Mouse (Mus musculus) heart, embryonic 11.5 days (tissue): ENCODE results near the gene Ttc19. TPM values are rescaled to one million over a fixed set of nuclear protein-coding genes. Genes with fewer than 3 reads are reported as not detected.

ENCODE experiments used
- ATAC-seq: fragments of 200-750 bp; cut with Nextera tagmentation; replicated peaks from 2 replicates; pipeline ENCODE4 v1.8.0; 2017; ENCODE audit warnings: moderate library complexity; ENCODE audit not compliant: insufficient number of reproducible peaks, low FRiP score, low TSS enrichment
- H3K27ac ChIP-seq: fragments of 300-500 bp; sonication (generic); 2 replicates; pipeline ENCODE4 v1.5.1; 2014; ENCODE audit warnings: mild to moderate bottlenecking, low read depth, low read length
- H3K27me3 ChIP-seq: fragments of 300-500 bp; sonication (generic); 2 replicates; pipeline ENCODE4 v1.6.1; 2014; ENCODE audit warnings: mild to moderate bottlenecking, low read length, mixed read lengths; ENCODE audit not compliant: control insufficient read depth, insufficient read depth
- H3K36me3 ChIP-seq: fragments of 300-500 bp; sonication (generic); 2 replicates; pipeline ENCODE4 v1.6.1; 2014; ENCODE audit warnings: mild to moderate bottlenecking, low read length, moderate library complexity, mixed read lengths; ENCODE audit not compliant: control insufficient read depth, insufficient read depth
- H3K4me1 ChIP-seq: fragments of 300-500 bp; sonication (generic); 2 replicates; pipeline ENCODE4 v1.6.1; 2014; ENCODE audit warnings: low read length; ENCODE audit not compliant: control insufficient read depth, insufficient read depth
- H3K4me2 ChIP-seq: fragments of 300-500 bp; sonication (generic); 2 replicates; pipeline ENCODE4 v1.6.1; 2014; ENCODE audit warnings: mild to moderate bottlenecking, moderate library complexity
- H3K4me3 ChIP-seq: fragments of 300-500 bp; sonication (generic); 2 replicates; pipeline ENCODE4 v1.5.1; 2014; ENCODE audit warnings: low read depth, low read length
- H3K9ac ChIP-seq: fragments of 300-500 bp; sonication (generic); 2 replicates; pipeline ENCODE4 v1.6.1; 2014; ENCODE audit warnings: mild to moderate bottlenecking, low read depth, low read length, moderate library complexity
- H3K9me3 ChIP-seq: fragments of 300-500 bp; sonication (generic); replicated peaks from 2 replicates; pipeline ENCODE4 v1.6.1; 2016; ENCODE audit warnings: low read length; ENCODE audit not compliant: control insufficient read depth
- WGBS: fragments of 180-500 bp; shearing (Covaris S2); extraction: QIAGEN DNeasy Blood & Tissue Kit; methylation state at CpG from one replicate; pipeline ENCODE4 v1.1.7; 2014; ENCODE audit not compliant: insufficient replicate concordance; 5-methylcytosine and 5-hydroxymethylcytosine counted together
- polyA plus RNA-seq: library from polyadenylated mRNA; unstranded; fragments of >200 nt; fragmentation: Nextera tagmentation; extraction: Ambion mirVana; gene quantifications from 2 replicates; pipeline ENCODE4 v1.2.1, GENCODE M21; 2014

Ttc19 gene
- polyA plus RNA-seq, 1 experiment from 2014 or later: 15.3 TPM

DNA sequence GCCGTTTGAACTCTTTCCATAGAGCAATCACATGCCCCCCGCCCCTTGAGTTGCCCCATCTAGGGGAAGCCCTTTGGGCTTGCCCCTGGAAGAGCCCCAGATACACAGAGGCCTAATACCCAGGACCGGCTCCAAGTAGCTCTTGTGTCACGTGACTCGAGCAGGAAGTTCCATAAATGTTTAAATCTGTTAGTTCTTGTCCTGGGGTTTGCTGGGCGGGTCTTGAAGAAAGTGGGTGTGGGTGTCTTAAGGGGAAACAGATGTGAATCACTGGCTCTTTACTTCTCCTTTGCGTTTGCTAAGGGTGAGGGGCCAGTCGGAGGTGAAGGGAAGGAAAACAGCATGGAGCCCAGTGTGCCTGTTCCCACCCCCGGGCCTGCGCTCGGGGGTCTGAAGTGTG lies 30.2 kb upstream of the Ttc19 start:
- H3K4me1 ChIP-seq: peaks cover 12% of the 10 kb centered on the region
- ATAC-seq: no peak
- peaks cover 40% of the 10 kb centered on the region for H3K27me3 ChIP-seq
- H3K27ac ChIP-seq: no peak overlapping the region
- 60% methylated on average over 11 of the region's 11 CpGs for WGBS
- H3K9ac ChIP-seq: no peak overlapping the region
- no peak overlapping the region for H3K4me3 ChIP-seq
- no peaks in the 10 kb centered on the region for H3K9me3 ChIP-seq
- H3K36me3 ChIP-seq: no peaks in the 10 kb centered on the region
- no peak overlapping the region for H3K4me2 ChIP-seq

DNA sequence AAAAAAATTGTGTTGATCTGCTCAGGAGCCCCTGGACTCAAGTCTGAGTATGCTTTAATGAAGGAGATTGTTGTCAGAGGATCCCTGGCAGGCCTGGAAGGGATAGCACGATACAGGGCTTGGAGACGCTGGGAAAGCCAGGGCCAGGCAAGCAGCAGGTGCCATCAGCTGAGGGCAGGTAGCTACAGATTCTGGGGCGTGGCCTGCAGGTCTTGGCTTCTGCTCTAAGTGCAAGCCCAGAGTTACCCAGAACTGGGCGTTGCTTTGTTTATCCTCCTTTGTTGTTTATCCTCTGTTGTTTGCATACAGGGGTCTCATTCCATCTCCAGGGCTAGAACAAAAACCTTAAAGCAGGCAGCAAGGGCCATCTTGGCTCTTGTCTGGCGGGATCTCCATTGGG lies 27.9 kb upstream of the Ttc19 start:
- H3K4me2 ChIP-seq: no peak overlapping the region
- H3K4me1 ChIP-seq: peaks cover 9% of the 10 kb centered on the region
- 72% methylated on average over 5 of the region's 5 CpGs for WGBS
- H3K36me3 ChIP-seq: no peaks in the 10 kb centered on the region
- peaks cover 38% of the 10 kb centered on the region for H3K27me3 ChIP-seq
- H3K27ac ChIP-seq: no peak overlapping the region
- H3K9me3 ChIP-seq: no peaks in the 10 kb centered on the region
- H3K4me3 ChIP-seq: no peak overlapping the region
- no peak overlapping the region for H3K9ac ChIP-seq
- ATAC-seq: no peak

DNA sequence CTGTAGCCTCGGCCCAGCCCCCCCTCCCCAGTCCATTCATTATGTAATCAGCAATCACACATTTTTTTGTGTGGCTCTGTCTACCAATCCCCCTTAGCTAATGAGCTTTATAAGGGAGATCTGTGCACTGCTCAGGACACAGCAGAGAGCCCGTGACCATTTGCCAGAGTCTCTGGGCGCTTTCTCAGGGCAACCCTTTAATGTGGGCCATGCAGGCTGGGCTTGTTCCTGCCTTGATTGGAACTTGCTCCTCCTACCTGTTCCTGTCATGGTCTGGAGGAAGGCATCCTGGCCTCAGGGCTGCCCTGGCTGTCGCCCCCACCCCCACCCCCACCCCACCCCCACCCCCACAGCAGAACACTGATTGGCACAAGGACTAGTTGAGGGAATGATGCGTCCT lies 22.1 kb upstream of the Ttc19 start:
- H3K4me3 ChIP-seq: no peak overlapping the region

DNA sequence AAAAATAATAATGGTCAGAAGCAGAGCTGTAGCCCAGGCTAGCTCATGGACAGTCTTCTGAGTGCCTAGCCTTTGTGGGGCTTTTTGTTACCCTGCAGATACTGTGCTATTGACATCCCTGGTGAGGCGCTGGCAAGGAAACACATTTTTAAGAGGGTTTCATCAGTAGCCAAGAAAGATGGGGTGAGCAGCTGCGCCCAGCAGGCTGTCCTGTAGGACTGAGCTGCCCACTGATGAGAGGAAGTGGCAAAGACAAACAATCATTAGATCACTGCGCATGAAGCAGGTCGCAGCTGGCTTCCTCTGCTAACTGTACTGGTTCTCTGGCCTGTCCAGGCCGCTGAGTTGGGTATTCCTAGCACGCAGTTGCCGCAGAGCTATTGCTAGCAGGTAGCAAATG lies 17.7 kb upstream of the Ttc19 start:
- Histone ChIP-seq H3K4me1 (peaks cover 9% of the 10 kb centered on the region; the same call in 1 of the 2 replicates), H3K9ac (no peak overlapping the region), H3K4me2 (no peak overlapping the region), H3K27ac (no peak overlapping the region), H3K36me3 (no peaks in the 10 kb centered on the region), H3K4me3 (no peak overlapping the region), H3K9me3 (no peaks in the 10 kb centered on the region), H3K27me3 (no peaks in the 10 kb centered on the region; the same call in 1 of the 2 replicates)
- WGBS: 75% methylated on average over 7 of the region's 7 CpGs
- ATAC-seq: no peak

More for the DNA sequence above, 22.1 kb upstream of the Ttc19 start:
- no peaks in the 10 kb centered on the region for H3K27me3 ChIP-seq
- WGBS: 50% methylated on average over 5 of the region's 5 CpGs
- H3K36me3 ChIP-seq: no peaks in the 10 kb centered on the region
- no peak overlapping the region for H3K4me2 ChIP-seq
- H3K4me1 ChIP-seq: 0 out of 2 replicates have a peak, but pooled peaks cover 4% of the 10 kb centered on the region
- H3K27ac ChIP-seq: no peak overlapping the region
- no peak for ATAC-seq
- no peak overlapping the region for H3K9ac ChIP-seq
- H3K9me3 ChIP-seq: no peaks in the 10 kb centered on the region

DNA sequence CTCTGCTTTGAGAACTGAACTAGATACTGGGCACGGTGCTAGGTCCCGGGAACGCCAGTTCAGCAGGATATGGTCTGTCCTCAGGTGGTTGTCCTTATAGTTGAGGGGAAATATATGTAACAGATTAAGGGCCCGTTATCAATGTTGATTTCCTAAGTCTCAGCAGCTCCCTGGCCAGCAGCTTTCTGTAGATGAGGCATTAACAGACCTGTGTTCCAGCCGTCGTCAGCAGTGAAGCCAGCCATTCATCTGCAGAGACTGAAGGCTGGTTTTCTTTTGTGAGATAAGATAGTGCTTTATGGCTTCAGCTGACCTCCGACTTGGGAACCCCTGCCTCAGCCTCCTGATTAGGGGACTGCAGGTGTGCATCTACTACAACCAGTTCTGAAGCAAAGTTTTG lies 17.3 kb upstream of the Ttc19 start:
- Histone ChIP-seq H3K4me1 (peaks cover 9% of the 10 kb centered on the region; the same call in 1 of the 2 replicates), H3K4me3 (no peak overlapping the region), H3K27me3 (no peaks in the 10 kb centered on the region; the same call in 1 of the 2 replicates), H3K9ac (no peak overlapping the region), H3K27ac (no peak overlapping the region), H3K36me3 (no peaks in the 10 kb centered on the region), H3K4me2 (no peak overlapping the region), H3K9me3 (no peaks in the 10 kb centered on the region)
- no peak for ATAC-seq
- 27% methylated on average over 7 of the region's 7 CpGs for WGBS

DNA sequence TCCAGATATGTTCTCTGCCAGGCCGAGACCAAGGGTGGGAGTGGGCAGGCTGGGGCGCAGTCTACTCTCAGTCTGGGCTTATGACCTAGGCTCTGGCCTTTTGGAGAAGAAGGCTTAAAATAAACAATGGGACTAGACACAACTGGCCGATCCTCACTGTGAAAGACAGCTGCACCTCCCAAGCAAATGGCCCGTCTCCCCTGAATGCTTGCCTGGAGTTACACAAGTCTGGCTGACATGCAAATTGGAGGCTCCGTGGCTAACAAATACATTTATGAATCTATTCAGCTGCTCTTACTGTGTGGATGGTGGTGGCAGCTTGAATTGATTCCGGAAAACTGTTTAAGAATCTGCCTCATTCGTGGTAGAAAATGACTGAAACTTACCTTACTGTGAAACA lies 15.6 kb upstream of the Ttc19 start:
- 77% methylated on average over 7 of the region's 7 CpGs for WGBS
- H3K4me1 ChIP-seq: peaks cover 9% of the 10 kb centered on the region
- ATAC-seq: no peak
- no peak overlapping the region for H3K27ac ChIP-seq
- no peaks in the 10 kb centered on the region for H3K9me3 ChIP-seq
- H3K4me3 ChIP-seq: no peak overlapping the region
- H3K4me2 ChIP-seq: no peak overlapping the region
- H3K9ac ChIP-seq: no peak overlapping the region
- H3K27me3 ChIP-seq: no peaks in the 10 kb centered on the region; the same call in 1 of the 2 replicates
- H3K36me3 ChIP-seq: no peaks in the 10 kb centered on the region

DNA sequence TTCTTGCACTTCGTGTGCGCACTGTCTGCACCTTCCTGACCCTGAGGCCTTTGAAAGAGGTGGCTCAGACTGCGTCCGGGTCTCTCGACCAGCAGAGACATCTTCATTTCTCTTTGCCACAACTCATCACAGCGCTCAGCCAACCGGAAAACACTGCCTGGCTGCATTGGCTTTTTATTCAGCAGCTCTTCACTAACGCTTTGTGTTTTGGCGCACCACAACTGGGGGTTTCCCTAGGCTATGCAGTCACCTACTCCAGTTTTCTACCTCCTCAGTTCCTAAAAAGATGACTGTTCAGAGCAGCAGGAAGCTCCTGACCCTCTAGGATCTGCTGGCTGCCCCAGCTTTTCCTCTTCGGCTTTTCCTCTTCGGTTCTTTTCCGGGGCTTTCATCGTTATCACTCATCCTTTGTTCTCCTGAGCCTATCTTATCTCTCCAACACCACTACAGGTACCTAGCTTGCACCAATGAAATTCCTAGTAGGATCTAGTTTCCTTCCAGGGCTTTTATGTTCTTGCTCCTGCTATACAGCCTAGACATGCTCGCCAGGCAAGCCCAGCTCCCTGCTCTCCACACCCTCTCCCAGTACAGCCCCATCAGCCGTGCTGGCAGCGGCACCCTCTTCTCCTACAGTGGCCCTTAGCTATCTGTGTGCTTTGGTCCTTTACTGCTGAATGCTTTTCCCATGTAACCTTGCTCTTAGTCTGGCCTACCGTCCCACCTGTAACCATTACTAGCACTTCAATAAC lies 14.6 kb upstream of the Ttc19 start:
- H3K4me1 ChIP-seq: peaks cover 9% of the 10 kb centered on the region
- no peak overlapping the region for H3K9ac ChIP-seq
- ATAC-seq: no peak
- no peaks in the 10 kb centered on the region for H3K9me3 ChIP-seq
- H3K27ac ChIP-seq: no peak overlapping the region
- H3K27me3 ChIP-seq: no peaks in the 10 kb centered on the region; the same call in 1 of the 2 replicates
- H3K4me2 ChIP-seq: peak overlapping the region; percentile 14; the same call in 1 of the 2 replicates
- 41% methylated on average over 17 of the region's 17 CpGs for WGBS
- H3K4me3 ChIP-seq: no peak overlapping the region
- H3K36me3 ChIP-seq: no peaks in the 10 kb centered on the region

DNA sequence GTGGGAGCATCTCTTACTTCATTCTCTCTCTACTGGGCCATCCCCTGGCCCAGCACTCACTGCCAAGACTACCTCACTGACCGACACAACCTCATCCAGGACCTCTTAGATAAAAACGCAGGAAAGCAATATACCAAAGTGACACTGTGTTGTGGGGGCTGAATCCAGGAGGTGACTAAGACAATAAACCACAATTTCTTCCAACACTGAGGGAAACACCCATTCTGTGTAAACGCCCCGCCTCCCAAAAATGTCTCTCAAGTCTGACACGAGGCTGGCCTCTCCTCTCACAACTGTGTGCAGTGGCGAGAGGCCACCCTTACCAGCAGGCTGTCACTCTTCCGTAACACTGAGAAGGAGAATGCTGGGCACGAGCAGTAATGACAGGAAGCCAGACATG lies 12.9 kb upstream of the Ttc19 start:
- Histone ChIP-seq H3K4me1 (peaks cover 9% of the 10 kb centered on the region), H3K9me3 (no peaks in the 10 kb centered on the region), H3K9ac (no peak overlapping the region), H3K4me3 (no peak overlapping the region), H3K27ac (no peak overlapping the region), H3K27me3 (no peaks in the 10 kb centered on the region; the same call in 1 of the 2 replicates), H3K36me3 (no peaks in the 10 kb centered on the region), H3K4me2 (no peak overlapping the region)
- ATAC-seq: no peak
- 69% methylated on average over 8 of the region's 8 CpGs for WGBS

DNA sequence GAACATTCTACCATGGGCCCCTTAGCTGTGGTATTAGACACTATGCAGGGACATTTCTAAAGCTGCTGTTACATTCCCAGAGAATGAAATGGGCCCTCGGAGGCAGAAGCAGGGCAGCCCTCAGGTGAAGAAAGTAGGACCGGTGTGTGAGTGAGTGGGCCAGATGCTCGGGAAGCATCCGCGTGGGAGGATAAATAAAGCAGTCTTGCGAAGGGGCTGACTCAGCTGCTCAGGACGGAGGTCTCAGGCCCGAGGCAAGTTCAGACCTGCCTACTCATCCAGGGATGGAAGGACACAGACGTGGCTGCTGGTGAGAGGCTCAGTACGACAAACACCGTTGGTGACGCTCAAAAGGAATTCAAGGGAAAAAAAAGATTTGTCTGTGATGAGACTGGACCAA lies 12.2 kb upstream of the Ttc19 start:
- WGBS: 71% methylated on average over 12 of the region's 12 CpGs
- Histone ChIP-seq H3K4me3 (no peak overlapping the region), H3K27ac (no peak overlapping the region), H3K4me2 (no peak overlapping the region), H3K4me1 (peaks cover 6% of the 10 kb centered on the region), H3K9ac (no peak overlapping the region), H3K27me3 (no peaks in the 10 kb centered on the region; the same call in 1 of the 2 replicates), H3K9me3 (no peaks in the 10 kb centered on the region), H3K36me3 (no peaks in the 10 kb centered on the region)
- ATAC-seq: no peak
